Mouse (Mus musculus): ENCODE measurements around the gene Slc22a7. TPM values are rescaled to one million over a fixed set of nuclear protein-coding genes. Genes with fewer than 3 reads are reported as not detected.
A peak's percentile ranks its signal among the peaks of the same experiment; 100 is the strongest.

Slc22a7 gene
- polyA plus RNA-seq, 1 experiment from 2014 or later = not detected

DNA sequence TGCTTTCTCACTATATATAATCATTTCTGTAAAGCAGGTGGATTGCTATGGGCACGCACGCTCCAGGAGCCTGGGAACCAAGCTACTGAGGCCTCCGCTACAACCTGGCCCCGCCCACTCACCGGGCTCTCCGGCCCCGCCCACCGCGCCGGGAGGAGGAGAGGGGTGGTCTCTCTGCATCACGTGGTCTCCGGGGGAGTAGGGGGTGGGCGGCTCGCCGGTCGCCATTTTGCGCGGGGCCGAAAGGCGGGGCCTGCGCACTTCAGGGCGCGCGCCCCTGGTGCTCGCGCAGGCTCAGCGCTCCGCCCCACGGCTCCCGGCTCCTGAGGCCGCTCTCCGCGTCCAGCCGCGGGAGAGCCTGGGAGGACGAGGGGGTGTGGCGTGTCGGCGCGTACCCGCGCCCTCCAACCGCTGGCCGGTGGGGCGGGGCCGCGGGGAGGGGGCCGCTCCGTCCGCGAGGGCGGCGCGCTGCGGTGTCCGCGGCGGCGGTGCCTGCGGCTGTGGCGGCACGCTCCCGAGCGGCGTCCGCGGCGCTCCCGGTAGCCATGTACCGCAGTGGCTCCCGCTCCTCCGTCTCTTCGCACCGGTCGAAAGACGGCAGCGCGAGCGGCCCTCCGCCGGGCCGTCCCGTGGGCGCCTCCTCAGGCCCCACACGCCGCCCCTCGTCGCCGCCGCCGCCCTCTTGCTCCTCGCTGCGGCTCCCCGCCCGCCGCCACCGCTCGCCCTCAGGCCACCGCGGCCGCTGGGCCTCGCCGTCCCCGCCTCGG lies 54.8 kb downstream of the Slc22a7 start, which contains the start of gene Zfp318:
Gene Zfp318 (plus strand): TSS at position 438 of the 767 bp plus-strand sequence.
- no peaks in the 10 kb centered on the region for H3K27me3 ChIP-seq (ENCODE audit: control insufficient read depth, insufficient read depth, low read length)

More for the DNA sequence above, 54.8 kb downstream of the Slc22a7 start, which contains the start of gene Zfp318:
- under 1% methylated on average over 67 of the region's 105 CpGs for WGBS
- Histone ChIP-seq H3K4me2 (ENCODE audit: low read depth, severe bottlenecking) (peak within 1 kb of the TSS; percentile 83), H3K9me3 (ENCODE audit: control insufficient read depth, low read length) (no peaks in the 10 kb centered on the region), H3K27ac (replicated peaks; ENCODE audit: low read depth, low read length) (peak within 1 kb of the TSS; percentile 76), H3K4me1 (ENCODE audit: control insufficient read depth, insufficient read depth, low read length) (peaks cover 7% of the 10 kb centered on the region), H3K36me3 (ENCODE audit: control insufficient read depth, insufficient read depth, low read length) (peaks cover 3% of the 10 kb centered on the region), H3K9ac (ENCODE audit: low read length) (peak within 1 kb of the TSS; percentile 96), H3K4me3 (ENCODE audit: low read depth, low read length) (peak within 1 kb of the TSS; percentile 71)
- DNase-seq (ENCODE audit: low spot score) (peak; percentile 99), ATAC-seq (ENCODE audit: insufficient number of reproducible peaks, low FRiP score, low TSS enrichment, low read depth) (peak; percentile 95)

Other genes starting within 250 kb of the Slc22a7 start
- gene Polh, start 235.8 kb downstream of the Slc22a7 start, polyA plus RNA-seq (2014; fragmentation: Nextera tagmentation; extraction: Ambion mirVana) = 10.3 and 13.6 TPM in 2 replicates
- 73.0 and 73.8 TPM in 2 replicates for gene Xpo5, start 235.7 kb downstream of the Slc22a7 start, polyA plus RNA-seq (2014; fragmentation: Nextera tagmentation; extraction: Ambion mirVana)
- gene Polr1c, start 190.4 kb downstream of the Slc22a7 start, polyA plus RNA-seq (2014; fragmentation: Nextera tagmentation; extraction: Ambion mirVana) = 123 and 124 TPM in 2 replicates
- gene Yipf3, start 190.4 kb downstream of the Slc22a7 start, polyA plus RNA-seq (2014; fragmentation: Nextera tagmentation; extraction: Ambion mirVana) = 64.0 and 76.9 TPM in 2 replicates
- gene Lrrc73, start 184.9 kb downstream of the Slc22a7 start, polyA plus RNA-seq (2014; fragmentation: Nextera tagmentation; extraction: Ambion mirVana) = 0.69 and 0.72 TPM in 2 replicates
- gene Tjap1, start 155.4 kb downstream of the Slc22a7 start, polyA plus RNA-seq (2014; fragmentation: Nextera tagmentation; extraction: Ambion mirVana) = 53.1 and 54.3 TPM in 2 replicates
- 1.1 and 1.3 TPM in 2 replicates for gene Dlk2, start 141.0 kb downstream of the Slc22a7 start, polyA plus RNA-seq (2014; fragmentation: Nextera tagmentation; extraction: Ambion mirVana)
- gene Abcc10, start 110.1 kb downstream of the Slc22a7 start, polyA plus RNA-seq (2014; fragmentation: Nextera tagmentation; extraction: Ambion mirVana) = 5.0 and 5.8 TPM in 2 replicates
- gene Zfp318, start 54.7 kb downstream of the Slc22a7 start, polyA plus RNA-seq (2014; fragmentation: Nextera tagmentation; extraction: Ambion mirVana) = 16.1 and 17.0 TPM in 2 replicates
- gene Crip3, start 9.5 kb downstream of the Slc22a7 start, polyA plus RNA-seq (2014; fragmentation: Nextera tagmentation; extraction: Ambion mirVana) = 0.31 TPM in 1 of 2 replicates, not detected in the other
- gene Ttbk1, start 49.2 kb upstream of the Slc22a7 start, polyA plus RNA-seq (2014; fragmentation: Nextera tagmentation; extraction: Ambion mirVana) = 0.27 and 0.58 TPM in 2 replicates
- 59.7 and 62.3 TPM in 2 replicates for gene Dnph1, start 58.3 kb upstream of the Slc22a7 start, polyA plus RNA-seq (2014; fragmentation: Nextera tagmentation; extraction: Ambion mirVana)
- gene Cul9, start 107.9 kb upstream of the Slc22a7 start, polyA plus RNA-seq (2014; fragmentation: Nextera tagmentation; extraction: Ambion mirVana) = 3.8 and 3.9 TPM in 2 replicates
- gene Srf, start 117.7 kb upstream of the Slc22a7 start, polyA plus RNA-seq (2014; fragmentation: Nextera tagmentation; extraction: Ambion mirVana) = 8.3 and 9.8 TPM in 2 replicates
- 50.3 and 60.4 TPM in 2 replicates for gene Ptk7, start 191.0 kb upstream of the Slc22a7 start, polyA plus RNA-seq (2014; fragmentation: Nextera tagmentation; extraction: Ambion mirVana)
- gene Klc4, start 207.6 kb upstream of the Slc22a7 start, polyA plus RNA-seq (2014; fragmentation: Nextera tagmentation; extraction: Ambion mirVana) = 23.8 and 25.7 TPM in 2 replicates
- 106 and 126 TPM in 2 replicates for gene Mrpl2, start 207.8 kb upstream of the Slc22a7 start, polyA plus RNA-seq (2014; fragmentation: Nextera tagmentation; extraction: Ambion mirVana)
- 34.6 and 36.3 TPM in 2 replicates for gene Cul7, start 211.9 kb upstream of the Slc22a7 start, polyA plus RNA-seq (2014; fragmentation: Nextera tagmentation; extraction: Ambion mirVana)
- gene Rrp36, start 235.9 kb upstream of the Slc22a7 start, polyA plus RNA-seq (2014; fragmentation: Nextera tagmentation; extraction: Ambion mirVana) = 59.8 and 61.3 TPM in 2 replicates
- 153 and 160 TPM in 2 replicates for gene Mea1, start 240.3 kb upstream of the Slc22a7 start, polyA plus RNA-seq (2014; fragmentation: Nextera tagmentation; extraction: Ambion mirVana)
- gene Klhdc3, start 242.5 kb upstream of the Slc22a7 start, polyA plus RNA-seq (2014; fragmentation: Nextera tagmentation; extraction: Ambion mirVana) = 117 and 121 TPM in 2 replicates

All from limb, embryonic 11.5 days (tissue).